Mouse (Mus musculus) thymus, postnatal 4 days (tissue): ENCODE results near the gene Dhdh.
A peak's percentile ranks its signal among the peaks of the same experiment; 100 is the strongest.
"Not testable (repeated sequence)": the region's sequence is repeated elsewhere in the genome, so short reads cannot be mapped to it uniquely, and the experiment has no call there.

Experiments
- DNase-seq: peaks from one replicate; pipeline ENCODE4 v3.0.0; 2021

Gene Dhdh

DNA sequence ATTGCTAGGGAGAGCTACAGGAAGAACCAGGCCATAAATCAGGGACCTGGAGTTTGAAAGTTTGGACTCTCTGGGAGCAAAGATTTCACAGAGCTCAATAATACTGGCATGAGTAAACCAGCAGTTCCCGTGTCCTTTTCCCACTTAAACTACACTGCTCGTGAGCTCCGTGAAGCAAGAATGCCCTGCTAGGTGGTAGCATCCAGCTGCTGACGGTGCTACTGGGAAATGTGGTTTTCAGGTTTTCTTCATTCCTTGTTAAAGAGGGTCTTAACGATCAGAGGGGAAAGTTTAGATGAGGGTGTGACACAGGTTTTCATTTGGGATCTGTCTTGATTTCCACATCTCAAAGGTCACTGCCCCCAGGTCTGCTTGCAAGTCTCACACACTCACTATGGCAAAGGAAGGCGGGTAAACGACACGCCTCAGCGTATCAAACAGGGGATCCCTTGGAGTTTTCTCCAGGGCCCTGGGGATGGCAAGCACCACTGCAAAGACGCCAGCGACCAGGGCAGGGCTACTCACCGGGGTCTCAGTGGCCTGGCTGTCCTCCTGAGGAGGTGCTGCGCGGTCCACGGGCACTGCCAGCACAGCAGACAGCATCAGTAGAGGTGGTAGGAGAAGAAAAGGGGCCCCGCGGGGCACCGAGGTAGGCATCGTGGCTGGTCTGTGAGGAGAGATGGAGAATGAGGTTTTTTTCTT lies 20.7 kb upstream of the Dhdh start:
- DNase-seq = peak; percentile 50

DNA sequence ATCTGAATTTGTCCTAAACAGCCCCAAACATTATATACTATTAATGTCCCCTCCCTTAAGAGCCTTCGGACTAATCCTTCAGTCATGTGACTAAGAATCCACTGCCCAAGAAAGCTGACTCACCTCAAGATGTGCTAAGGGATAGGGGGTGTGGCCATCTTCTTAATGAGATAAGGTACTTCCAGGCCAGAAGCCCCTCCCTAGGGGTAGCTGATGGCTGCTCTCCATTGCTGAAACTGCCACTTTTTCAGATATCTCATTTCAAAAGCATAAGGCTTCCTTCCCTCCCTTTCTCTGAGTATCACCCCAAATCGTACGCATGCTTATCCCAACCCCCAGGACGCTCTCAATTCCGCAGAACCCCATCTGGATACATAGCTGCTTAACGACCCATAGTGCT lies 20.0 kb upstream of the Dhdh start:
- DNase-seq = no peak

DNA sequence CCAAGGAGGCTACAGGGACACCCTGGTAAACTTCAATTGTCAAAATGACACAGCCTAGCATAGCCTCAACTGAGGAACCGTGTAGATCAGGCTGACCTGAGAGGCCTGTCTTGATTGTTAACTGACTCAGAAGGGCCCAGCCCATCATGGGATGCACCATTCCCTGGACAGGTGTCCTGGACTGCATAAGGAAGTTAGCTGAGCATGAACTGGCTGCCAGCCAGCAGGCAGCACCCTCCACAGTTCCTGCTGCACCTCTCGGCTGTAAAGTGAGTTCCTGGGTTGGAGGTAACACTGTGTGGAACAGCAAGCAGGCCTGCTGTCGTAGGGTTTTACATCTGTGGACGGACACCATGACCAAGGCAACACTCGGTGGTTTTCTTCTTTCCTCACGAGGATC lies 19.0 kb upstream of the Dhdh start:
- DNase-seq = no peak

GRCm38 (mm10) chr7:45498427-45498826 lies 9.8 kb upstream of the Dhdh start:
- no peak for DNase-seq

DNA sequence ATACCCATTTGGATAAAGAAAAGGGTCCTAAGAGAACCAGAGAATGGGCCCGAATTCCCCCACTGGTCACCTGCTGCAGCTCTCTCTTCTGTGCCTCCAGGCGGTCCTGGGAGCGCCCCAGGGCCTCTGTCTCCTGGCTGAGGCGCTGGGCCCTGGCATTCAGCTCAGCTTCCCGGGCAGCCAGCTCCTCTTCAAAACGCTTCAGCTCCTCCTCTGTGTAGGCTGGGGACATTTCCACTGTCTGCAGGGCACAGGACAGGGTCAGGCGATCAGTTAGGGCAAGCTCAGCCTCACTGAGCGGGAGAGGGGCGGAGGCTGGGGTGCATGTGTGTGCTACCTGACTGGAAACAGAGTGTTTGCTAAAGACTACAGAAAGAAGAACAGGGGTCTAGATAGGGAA lies 5.9 kb upstream of the Dhdh start:
- no peak for DNase-seq

GRCm38 (mm10) chr7:45492951-45493350 lies 4.3 kb upstream of the Dhdh start:
- no peak for DNase-seq

DNA sequence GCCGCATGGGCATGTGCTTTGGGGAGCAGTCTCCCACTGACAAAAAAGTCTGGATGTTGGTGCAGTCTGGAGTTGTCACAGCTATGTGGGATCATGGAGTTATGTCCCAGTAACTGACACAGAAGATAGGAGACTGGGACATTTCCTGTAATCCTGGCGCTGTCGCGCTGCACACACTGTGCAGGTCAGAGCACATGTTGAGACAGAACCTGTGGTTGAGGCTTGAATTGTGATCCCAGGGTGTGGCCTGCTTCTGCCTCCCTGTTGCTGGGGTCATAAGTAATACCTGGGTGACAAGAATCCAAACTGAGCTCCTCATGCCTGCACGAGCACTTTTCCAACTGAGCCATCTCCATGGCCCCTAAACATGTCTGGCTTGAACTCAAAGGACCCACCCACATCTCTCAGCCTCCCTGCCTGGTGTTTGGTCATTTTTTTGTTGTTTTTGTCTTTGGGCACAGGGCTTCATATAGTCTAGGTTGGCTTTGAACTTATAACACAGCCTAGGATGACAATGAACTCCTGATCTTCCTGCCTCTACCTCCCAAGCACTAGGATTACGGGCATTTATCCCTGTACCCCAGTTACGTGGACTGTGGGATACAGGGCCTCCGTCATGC lies 3.7 kb upstream of the Dhdh start:
- DNase-seq = no peak

DNA sequence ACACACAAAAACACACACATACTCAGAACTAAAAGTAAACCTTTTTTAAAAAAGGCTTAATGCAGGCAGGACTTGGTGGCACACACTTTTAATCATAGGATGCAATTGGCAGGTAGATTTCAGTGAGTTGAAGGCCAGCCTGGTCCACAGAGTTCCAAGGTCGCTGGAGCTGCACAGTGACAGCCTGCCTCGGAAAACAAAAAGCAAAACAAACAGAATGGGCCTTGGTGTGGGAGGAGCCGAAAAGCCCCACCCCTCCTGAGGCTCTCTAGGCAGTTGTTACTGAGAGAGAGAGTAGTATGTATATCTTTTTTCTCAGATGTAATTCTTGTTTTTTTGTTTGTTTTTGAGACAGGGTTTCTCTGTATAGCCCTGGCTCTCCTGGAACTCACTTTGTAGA lies 2.7 kb upstream of the Dhdh start:
- no peak for DNase-seq

DNA sequence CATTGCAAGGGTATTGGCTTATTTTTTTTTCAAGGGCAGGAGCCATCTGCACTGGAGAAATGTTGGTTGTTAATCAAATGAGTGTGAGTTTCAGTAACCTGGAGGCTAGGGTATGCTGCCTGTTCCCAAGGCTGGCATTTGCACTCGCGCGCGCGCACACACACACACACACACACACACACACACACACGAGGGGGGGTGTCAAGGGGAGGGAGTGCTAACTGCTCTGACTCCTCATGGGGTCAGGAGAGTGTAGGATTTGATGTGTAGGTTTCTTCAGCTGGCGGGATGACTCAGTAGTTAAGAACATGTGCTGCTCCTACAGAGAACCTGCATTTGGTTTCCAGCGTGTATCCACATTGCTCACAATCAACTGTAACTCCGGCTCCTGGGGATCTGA lies 2.2 kb upstream of the Dhdh start:
- DNase-seq = no peak

DNA sequence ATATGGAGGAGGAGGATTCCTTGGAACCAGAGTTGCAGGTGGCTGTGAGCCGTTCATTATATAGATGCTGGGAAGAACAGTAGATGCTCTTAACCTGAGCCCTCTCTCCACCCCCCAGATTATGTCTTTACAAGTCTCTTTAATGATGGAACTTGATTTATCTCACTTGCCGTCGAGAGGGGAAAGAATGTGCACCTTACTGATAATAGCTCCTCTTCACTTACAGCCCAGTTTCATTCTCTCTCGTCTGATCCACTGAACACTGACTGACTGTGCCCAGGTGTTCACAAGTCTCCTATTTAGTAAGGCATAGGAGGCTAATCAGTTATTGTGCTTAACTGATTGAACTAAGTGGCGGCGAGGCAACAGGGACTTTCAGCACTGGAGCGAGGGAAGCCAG lies 973 bp upstream of the Dhdh start:
- DNase-seq = no peak

- no peak for DNase-seq
Measured at GRCm38 (mm10) chr7:45487861-45488292, 728 bp downstream of the Dhdh start.

DNA sequence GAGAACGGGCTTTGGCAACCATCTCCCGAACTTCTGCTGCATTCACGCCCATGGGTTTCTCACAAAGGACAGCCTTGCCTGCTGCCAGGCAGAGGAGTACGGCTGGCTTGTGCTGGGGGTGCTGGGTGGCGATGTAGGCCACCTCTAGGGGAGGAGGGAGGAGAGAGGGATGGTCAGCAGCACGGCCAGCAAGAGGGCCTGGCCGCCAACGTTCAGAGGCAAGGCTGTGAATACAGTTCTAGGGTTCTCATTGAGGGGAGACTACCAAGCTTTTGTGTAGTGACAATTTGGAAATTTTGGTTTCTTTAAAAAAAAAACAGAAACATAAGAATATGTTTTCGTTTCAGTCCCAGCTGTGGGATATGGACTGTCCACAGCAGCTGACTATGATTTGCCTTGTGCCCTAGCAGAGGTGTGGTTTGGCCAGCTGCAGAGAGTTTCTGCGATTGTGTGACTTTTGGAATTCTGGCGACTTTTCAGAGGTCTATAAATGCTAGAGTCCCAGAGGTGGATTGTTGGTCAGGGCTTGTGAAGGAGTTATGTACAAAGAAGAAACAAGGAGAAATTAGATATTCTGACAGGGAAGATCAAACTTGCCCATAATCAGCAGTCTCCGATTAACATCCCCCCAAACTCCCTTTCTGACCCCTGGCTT lies 1.7 kb downstream of the Dhdh start, which contains the start of gene Gm45808:
Gm45808 (minus strand) TSS at position 51 of the 655 bp plus-strand sequence.
- no peak for DNase-seq

DNA sequence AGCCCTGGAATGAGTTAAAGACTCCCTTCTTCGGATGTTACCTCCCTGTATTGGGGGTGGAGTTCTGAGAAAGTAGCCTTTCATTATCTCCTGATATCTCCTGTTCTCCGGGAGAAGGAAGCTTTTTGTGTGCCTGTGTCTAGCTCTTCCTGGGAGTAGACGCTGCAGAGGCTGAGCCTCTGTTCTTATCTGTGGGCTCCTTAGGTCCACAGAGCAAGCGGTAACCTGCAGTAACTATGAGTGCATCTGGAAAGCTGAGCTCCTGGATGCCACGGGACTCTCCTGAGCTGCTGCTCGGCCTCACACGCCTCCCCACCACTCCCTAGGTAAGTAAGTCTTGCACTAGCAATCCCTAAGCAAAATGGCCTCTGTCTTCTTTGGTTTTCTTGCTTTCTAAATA lies 2.4 kb downstream of the Dhdh start:
- no peak for DNase-seq

DNA sequence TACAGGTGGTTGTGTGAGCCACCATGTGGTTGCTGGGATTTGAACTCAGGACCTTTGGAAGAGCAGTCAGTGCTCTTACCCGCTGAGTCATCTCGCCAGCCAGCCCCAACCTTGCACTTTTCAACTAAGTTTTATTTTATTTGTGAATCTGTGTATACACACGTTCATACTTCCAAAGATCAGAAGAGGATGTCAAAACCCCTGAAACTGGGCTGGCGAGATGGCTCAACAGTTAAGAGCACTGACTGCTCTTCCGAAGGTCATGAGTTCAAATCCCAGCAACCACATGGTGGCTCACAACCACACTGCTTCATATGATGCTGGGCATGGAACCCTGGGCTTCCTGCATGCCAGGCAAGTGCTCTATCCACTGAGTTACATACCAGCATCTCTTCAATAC lies 3.6 kb downstream of the Dhdh start:
- DNase-seq = not testable (repeated sequence)

- DNase-seq = no peak
Measured at GRCm38 (mm10) chr7:45482166-45482565, 6.4 kb downstream of the Dhdh start.

DNA sequence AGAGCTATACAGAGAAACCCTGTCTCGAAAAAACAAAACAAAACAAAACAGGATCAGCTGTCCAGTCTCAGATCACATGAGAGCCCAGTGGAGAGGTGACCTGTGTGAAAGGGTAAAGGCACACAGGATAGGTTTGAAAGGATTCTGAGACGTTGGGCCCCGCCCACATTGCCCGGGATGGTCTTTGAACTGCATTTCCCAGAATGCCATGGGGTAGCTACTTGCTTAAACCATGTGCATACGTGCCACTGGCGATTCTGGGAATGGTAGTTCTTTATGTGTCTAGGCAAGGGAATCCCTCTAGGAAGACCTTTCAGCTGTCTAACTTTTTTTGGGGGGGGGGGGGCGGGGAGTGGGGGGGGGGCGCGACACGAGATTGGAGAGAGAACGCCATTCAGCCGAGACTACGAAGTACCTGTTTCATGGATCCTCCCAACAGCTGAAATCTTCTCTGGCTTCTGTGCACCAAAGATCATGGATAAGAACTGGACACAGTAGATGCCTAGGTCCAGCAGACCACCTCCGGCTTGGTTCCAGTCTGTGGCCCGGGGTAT lies 7.2 kb downstream of the Dhdh start, which contains the start of gene Tulp2:
Tulp2 (plus strand) TSS at position 504 of the 554 bp plus-strand sequence.
- DNase-seq = peak; percentile 82

DNA sequence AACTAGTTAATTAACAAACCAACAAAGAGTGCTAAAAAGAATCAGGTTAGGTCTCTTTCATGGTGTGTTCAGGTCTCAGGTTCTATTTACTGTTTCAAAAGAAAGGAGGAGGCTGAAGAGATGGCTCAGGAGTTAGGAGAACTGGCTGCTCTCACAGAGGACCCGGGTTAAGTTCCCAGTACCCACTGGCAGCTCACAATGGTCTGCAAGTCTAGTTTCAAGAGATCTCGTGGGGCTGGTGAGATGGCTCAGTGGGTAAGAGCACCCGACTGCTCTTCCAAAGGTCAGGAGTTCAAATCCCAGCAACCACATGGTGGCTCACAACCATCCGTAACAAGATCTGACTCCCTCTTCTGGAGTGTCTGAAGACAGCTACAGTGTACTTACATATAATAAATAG lies 8.3 kb downstream of the Dhdh start:
- not testable (repeated sequence) for DNase-seq

GRCm38 (mm10) chr7:45478774-45479173 lies 9.8 kb downstream of the Dhdh start:
- no peak for DNase-seq

DNA sequence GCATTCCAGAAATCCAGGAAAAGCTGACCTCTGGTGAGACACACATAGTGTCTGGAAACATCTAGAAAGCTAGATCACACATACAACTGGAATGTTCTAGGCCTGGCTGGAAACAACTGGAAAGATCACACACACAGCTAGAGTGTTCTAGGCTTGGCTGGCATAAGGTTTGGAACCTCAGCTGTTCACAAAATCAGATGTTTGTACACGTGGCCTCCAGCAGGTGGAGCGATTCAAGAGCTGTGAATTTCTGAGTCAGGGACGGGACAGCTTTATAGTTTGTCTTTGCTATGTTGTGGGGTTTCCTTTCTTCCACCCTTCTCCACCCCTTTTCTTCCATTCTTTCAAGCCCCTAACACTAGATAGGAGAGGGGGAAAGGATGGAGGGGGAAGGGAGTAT lies 11.6 kb downstream of the Dhdh start:
- peak; percentile 81 for DNase-seq

GRCm38 (mm10) chr7:45476453-45476852 lies 12.2 kb downstream of the Dhdh start:
- DNase-seq = no peak

- DNase-seq = no peak
Measured at GRCm38 (mm10) chr7:45475291-45475969, 13.2 kb downstream of the Dhdh start.

- peak; percentile 87 for DNase-seq
Measured at GRCm38 (mm10) chr7:45470869-45471268, 17.7 kb downstream of the Dhdh start.

- DNase-seq = no peak
Measured at GRCm38 (mm10) chr7:45467090-45467670, 21.4 kb downstream of the Dhdh start.
